Mouse (Mus musculus) mouse trophoblast stem cell (cell line): ENCODE results near the gene Vipr2.

Source experiments
- in situ Hi-C, 2 experiments: fragments of 300-500 bp; cut with MseI, MboI; formaldehyde crosslinking; loops; 2 replicates in 1 of 2; 3 replicates in 1 of 2; pipeline ENCODE4 v1.15.1; 2025

Vipr2 gene

DNA sequence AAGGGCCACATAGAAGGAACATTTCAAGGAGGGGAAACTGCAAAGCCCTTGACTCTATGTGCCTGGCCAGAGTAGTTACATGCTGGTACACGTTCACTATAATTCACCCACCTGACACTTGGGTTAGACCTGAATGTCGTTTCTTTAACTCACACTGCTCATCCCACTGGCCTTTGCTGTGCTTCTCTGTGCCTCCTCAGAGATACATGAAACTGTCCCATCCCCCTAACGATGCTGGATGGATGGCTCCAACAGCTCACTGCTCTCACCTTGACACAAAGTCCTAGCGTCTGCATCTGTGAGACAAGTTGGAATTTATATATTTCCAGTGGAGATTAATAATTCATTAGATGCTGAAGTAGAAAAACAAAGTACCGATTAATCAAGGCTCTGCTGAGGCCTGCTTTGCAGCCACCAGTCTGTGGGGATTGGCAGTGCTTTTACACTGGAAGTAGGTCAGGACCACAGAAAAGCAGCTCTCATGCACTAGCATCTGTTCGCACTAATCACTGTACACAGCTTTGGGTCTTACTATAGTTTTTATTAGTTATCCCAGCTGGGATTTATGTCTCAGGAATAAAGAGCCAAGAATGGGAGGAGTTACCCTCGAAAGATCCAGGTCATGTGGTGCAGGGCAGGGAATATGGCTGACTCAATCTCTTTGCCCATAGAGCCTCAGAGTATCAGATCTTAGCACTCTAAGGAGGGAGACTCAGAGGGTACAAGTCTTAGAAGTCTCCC is 79.4 kb downstream of the Vipr2 start:
- in situ Hi-C loops, result no loop called here

GRCm38 (mm10) chr12:116159223-116159622 is 81.7 kb downstream of the Vipr2 start:
- in situ Hi-C loops, result no loop called here

DNA sequence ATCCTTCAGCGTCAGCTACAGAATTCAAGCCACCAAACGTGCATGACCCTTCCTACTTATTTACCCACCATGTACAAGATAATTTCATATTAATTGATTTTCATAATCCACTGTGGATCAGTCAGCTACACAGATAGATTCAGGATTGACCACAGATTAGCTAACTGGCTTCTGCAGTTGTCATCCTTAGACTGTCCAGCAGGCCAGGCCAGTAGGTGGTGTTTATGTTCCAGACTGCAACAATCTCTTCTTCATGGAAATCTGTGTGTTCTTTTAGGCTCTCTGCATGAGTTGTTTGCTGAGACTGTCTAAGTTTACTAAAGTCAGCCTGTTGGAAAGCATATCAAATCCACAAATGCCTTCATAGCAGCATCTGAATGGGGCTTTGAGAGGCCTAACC is 82.2 kb downstream of the Vipr2 start:
- in situ Hi-C loops, result no loop called here

DNA sequence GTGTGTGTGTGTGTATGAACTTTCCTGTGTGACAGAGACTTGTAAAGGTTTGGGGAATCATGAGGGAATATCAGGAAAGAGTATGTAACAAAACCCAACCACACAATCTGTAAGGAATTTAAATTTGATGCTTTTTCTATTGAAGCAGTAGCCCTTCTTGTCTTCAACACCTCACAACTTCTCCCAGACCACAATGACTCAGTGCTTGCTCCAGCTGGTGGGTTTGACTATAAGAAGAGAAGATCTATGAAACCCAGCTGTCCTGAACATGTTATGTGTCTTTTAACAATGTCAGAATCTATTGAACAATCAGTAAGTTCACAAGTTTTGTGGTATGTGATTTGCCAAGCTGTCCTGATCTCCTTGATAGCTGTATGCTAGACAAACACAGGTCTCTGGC is 87.8 kb downstream of the Vipr2 start:
- in situ Hi-C loops, result no loop called here

GRCm38 (mm10) chr12:116169666-116170065 is 92.1 kb downstream of the Vipr2 start:
- in situ Hi-C loops, result no loop called here

DNA sequence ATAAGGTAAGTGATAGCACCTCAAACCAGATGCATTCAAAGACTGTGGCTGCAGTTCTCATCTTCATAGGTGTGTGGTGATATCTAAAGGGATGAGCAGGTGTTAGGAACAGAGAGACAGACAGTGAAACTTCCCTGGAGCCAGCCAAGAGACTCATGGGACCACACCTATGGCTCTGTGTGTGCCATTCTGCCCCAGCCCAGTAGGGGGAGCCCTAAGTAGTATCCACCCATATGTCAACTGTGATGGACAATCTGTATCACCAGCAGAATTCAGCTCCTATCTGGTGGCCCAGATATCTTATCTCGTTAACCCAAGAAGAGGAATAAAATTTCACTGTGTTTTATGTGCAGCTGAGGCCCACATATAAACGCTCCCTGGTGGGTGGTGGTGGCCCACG is 99.4 kb downstream of the Vipr2 start:
- in situ Hi-C loops, result no loop called here

GRCm38 (mm10) chr12:116181436-116182050 is 104.0 kb downstream of the Vipr2 start:
- in situ Hi-C loops, result no loop called here

DNA sequence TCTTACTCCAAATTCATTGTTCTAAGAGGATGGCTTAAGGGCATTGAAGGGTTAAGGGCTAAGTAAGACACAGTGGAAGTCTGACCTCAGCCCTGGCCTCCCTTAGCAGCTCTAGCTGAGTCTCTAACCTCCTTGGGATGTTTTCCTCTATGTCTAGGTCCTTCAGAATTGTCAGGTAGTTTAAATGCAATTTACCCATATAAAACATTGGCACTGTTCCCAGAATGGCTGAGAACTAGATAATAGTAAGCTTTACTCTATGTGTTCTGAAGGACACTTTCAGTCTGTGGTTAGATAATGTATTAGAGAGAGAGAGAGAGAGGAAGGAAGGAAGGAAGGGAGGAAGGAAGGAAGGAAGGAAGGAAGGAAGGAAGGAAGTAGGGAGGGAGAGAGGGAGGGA is 104.8 kb downstream of the Vipr2 start:
- in situ Hi-C loops, result no loop called here

- in situ Hi-C loops, result no loop called here
These were observed 105.8 kb downstream of the Vipr2 start for GRCm38 (mm10) chr12:116183212-116183935.

DNA sequence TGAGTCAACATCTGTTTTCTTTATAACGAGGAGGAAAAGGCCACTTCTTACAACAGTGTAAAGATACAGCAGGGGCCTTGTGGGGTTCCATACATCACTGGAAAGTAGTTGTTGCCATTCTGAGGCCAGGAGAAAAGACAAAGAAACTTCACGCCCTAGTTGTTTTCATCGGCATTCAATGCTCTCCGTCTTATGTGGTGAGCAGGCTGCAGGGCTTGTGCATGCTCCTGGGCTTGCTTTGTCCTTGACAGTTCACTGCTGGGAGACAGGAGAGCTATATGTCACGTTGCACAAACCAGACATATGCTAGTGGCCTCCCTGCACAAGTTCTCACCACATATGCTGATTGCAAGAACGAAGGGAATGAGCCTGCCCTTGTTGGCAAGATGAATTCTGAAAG is 116.4 kb downstream of the Vipr2 start:
- in situ Hi-C loops, result loop anchor here in 1 of 2 experiments (10.0 kb wide), 1 partner anchor 119 kb away; the partner anchor contains the start of gene Vipr2

DNA sequence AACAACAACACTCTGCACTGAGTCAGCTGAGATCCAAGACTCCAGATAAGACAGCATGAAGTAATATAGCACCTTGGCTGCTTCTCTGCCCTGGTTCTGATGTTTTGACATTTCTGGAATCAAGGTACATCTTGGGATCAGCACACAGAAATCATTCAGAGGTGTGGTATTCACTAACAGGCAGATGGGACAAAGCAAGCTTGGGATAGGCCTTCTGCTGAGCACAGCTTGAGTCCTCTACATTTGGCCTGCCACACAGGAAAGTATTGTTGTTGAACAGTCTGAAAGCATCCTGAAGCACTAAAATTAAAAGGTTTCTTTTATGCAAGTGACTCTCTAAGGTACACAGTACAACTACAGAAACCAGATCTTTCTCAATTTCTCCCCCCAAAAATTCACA is 117.1 kb downstream of the Vipr2 start:
- in situ Hi-C loops, result loop anchor here in 1 of 2 experiments (10.0 kb wide), 1 partner anchor 120 kb away; the partner anchor contains the start of gene Vipr2
